Mouse (Mus musculus): ENCODE results near the gene Kpna2. TPM values are rescaled to one million over a fixed set of nuclear protein-coding genes. Genes with fewer than 3 reads are reported as not detected.

Kpna2 gene
- total and polyA plus RNA-seq, 2 experiments from 2014 or later = 82.8 to 92.7 TPM

DNA sequence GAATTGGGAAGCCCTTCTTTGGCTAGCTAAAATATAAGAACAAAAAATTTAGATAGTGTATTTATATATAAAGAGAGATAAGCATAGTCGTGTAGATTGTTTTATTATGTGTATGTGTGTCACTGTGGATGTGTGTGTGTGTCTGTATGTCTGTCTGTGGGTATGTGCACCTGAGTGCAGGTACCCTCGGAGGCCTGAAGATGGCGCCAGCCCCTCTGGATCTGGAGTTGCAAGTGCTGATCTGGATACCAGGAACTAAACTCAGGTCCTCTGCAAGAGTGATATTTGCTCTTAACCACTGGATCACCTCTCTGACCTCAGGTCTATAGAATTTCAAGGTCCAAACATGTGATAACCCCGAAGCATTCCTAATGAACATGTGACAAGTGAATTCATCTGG, 33.5 kb downstream of the Kpna2 start:
- Histone ChIP-seq H3K9ac (replicated peaks; ENCODE audit: low read length, poor library complexity, severe bottlenecking) (no peak overlapping the region), H3K36me3 (ENCODE audit: insufficient read depth, low read length) (no peaks in the 10 kb centered on the region), H3K27ac (ENCODE audit: low read depth, low read length) (no peak overlapping the region), H3K27me3 (ENCODE audit: insufficient read depth, low read length) (no peaks in the 10 kb centered on the region), H3K9me3 (ENCODE audit: low read length) (no peaks in the 10 kb centered on the region), H3K4me2 (ENCODE audit: low read depth, low read length, poor library complexity, severe bottlenecking) (no peak overlapping the region), H3K4me3 (ENCODE audit: low read depth, low read length) (no peak overlapping the region), H3K4me1 (ENCODE audit: insufficient read depth, low read length) (no peaks in the 10 kb centered on the region)
- no peak for TF ChIP-seq CTCF (IDR thresholded peaks at IDR 0.05)
- WGBS = 90% methylated on average over 4 of the region's 4 CpGs
- ATAC-seq (ENCODE audit: low FRiP score) (no peak), DNase-seq (ENCODE audit: low spot score) (no peak)

DNA sequence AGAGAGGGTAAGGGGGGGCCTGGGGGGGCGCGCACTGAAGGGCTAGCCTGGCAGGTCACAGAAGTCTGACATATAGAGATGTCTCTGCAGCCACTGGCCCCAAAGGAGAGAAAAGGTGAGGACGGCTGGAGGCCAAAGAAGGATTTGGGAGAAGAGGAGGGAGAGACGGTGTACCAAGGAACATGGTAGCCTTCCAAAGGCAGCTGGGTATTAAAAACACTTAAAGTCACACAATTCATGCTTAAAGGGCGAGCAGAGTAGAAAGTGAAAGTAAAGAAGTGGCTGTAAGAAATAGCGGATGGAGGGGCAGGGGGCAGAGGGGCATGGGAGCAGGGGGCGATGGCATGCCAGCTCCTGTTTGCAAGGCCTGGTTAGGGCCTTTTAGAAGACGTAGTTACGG, 37.0 kb downstream of the Kpna2 start:
- no peak overlapping the region for H3K27ac ChIP-seq (ENCODE audit: low read depth, low read length)
- H3K4me3 ChIP-seq (ENCODE audit: low read depth, low read length) = no peak overlapping the region
- no peak overlapping the region for H3K9ac ChIP-seq (replicated peaks; ENCODE audit: low read length, poor library complexity, severe bottlenecking)
- H3K4me2 ChIP-seq (ENCODE audit: low read depth, low read length, poor library complexity, severe bottlenecking) = no peak overlapping the region
- no peak for TF ChIP-seq CTCF (IDR thresholded peaks at IDR 0.05)
- no peaks in the 10 kb centered on the region for H3K27me3 ChIP-seq (ENCODE audit: insufficient read depth, low read length)
- H3K9me3 ChIP-seq (ENCODE audit: low read length) = no peaks in the 10 kb centered on the region
- WGBS = 83% methylated on average over 9 of the region's 9 CpGs
- ATAC-seq (ENCODE audit: low FRiP score) (no peak), DNase-seq (ENCODE audit: low spot score) (no peak)
- no peaks in the 10 kb centered on the region for H3K36me3 ChIP-seq (ENCODE audit: insufficient read depth, low read length)
- no peaks in the 10 kb centered on the region for H3K4me1 ChIP-seq (ENCODE audit: insufficient read depth, low read length)

DNA sequence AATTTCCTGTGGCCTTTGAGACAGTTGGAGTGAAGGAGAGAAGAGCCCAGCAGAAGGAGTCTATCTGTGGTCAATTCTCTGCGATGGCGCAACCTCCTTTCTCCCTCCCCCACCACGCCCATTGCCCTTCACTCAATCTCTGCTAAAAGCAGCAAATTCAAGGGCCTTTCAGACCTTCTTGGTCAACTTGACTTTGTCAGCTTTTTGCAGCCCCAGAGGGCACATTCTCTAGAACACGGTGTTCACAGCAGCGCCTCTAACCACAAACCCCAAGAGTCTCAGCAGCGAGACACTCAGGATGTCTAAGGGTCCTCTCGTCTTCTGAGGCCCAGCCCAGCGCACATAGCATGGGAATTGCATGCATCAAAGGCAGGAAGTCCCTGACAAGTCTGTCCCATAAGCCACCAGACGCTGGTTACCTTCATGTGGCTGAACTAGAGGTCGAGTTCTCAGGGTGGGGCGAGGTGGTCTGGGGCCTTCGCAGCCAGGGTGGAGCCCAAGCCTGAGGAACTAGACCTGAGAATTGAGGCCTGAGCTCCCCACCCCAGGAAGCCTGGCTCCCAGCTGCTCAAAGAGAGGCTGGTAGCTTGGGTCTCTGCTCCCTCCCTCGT, 37.8 kb downstream of the Kpna2 start:
- no peak for TF ChIP-seq CTCF (IDR thresholded peaks at IDR 0.05)
- WGBS = 76% methylated on average over 13 of the region's 13 CpGs
- no peak for ATAC-seq (ENCODE audit: low FRiP score)

DNA sequence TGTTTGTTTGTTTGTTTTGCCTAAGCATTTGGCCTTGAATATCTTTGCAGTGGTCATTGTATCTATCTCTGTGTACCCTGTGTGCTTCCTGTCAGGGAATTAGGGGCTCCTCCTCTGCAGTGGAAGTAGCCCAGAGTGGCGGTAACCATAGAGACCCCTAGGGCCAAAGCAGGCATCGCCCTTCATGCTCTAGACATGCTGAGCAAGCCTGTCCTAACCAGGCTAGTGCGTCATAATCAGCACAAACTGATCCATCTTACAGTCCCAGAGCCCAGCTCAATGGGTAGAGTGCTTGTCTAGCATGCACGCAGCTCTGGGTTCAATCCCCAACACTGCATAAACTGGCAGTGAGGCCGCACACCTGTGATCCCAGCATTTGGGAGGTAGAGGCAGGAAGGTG, 40.2 kb downstream of the Kpna2 start:
- no peak for TF ChIP-seq CTCF (IDR thresholded peaks at IDR 0.05)
- H3K9me3 ChIP-seq (ENCODE audit: low read length) = no peaks in the 10 kb centered on the region
- no peak for ATAC-seq (ENCODE audit: low FRiP score)
- H3K4me1 ChIP-seq (ENCODE audit: insufficient read depth, low read length) = no peaks in the 10 kb centered on the region
- no peaks in the 10 kb centered on the region for H3K27me3 ChIP-seq (ENCODE audit: insufficient read depth, low read length)
- no peak for DNase-seq (ENCODE audit: low spot score)
- H3K27ac ChIP-seq (ENCODE audit: low read depth, low read length) = no peak overlapping the region
- no peak overlapping the region for H3K9ac ChIP-seq (replicated peaks; ENCODE audit: low read length, poor library complexity, severe bottlenecking)
- H3K4me3 ChIP-seq (ENCODE audit: low read depth, low read length) = no peak overlapping the region
- H3K36me3 ChIP-seq (ENCODE audit: insufficient read depth, low read length) = no peaks in the 10 kb centered on the region
- WGBS = 80% methylated on average over 5 of the region's 5 CpGs
- H3K4me2 ChIP-seq (ENCODE audit: low read depth, low read length, poor library complexity, severe bottlenecking) = no peak overlapping the region

More for the DNA sequence above, 37.8 kb downstream of the Kpna2 start:
- H3K27ac ChIP-seq (ENCODE audit: low read depth, low read length) = no peak overlapping the region
- no peak overlapping the region for H3K4me2 ChIP-seq (ENCODE audit: low read depth, low read length, poor library complexity, severe bottlenecking)
- no peak overlapping the region for H3K9ac ChIP-seq (replicated peaks; ENCODE audit: low read length, poor library complexity, severe bottlenecking)
- no peak for DNase-seq (ENCODE audit: low spot score)
- no peaks in the 10 kb centered on the region for H3K27me3 ChIP-seq (ENCODE audit: insufficient read depth, low read length)
- no peaks in the 10 kb centered on the region for H3K36me3 ChIP-seq (ENCODE audit: insufficient read depth, low read length)
- H3K9me3 ChIP-seq (ENCODE audit: low read length) = no peaks in the 10 kb centered on the region
- no peaks in the 10 kb centered on the region for H3K4me1 ChIP-seq (ENCODE audit: insufficient read depth, low read length)
- H3K4me3 ChIP-seq (ENCODE audit: low read depth, low read length) = no peak overlapping the region

DNA sequence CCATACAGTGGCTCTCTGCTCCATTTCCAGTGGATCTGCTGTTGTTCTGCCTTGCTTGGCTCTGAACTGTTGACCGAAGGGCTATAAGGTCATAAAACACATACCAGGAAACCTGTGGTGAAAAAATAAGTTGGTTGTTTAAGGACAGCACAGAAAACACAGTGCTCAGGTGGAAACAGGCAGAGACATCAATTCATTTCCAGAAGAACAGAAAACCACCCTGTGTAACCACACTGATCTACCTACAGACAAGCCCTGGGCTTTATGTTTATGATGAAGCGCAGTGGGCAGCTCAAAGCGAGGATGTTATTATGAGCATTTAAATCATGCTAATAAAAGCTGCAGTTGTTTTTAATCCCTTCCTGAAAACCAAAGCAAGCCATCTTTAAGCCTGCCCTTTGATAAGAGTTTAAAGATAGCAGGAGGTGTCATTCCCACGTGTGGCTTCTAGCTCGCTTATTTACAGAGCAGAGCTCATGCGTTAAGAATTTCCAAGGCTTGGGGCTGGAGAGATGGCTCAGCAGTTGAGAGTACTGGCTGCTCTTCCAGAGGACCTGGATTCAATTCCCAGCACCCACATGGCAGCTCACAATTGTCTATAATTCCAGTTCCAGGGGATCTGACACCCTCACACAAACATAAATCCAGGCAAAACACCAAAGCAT, 40.8 kb downstream of the Kpna2 start:
- no peaks in the 10 kb centered on the region for H3K27me3 ChIP-seq (ENCODE audit: insufficient read depth, low read length)
- no peak for DNase-seq (ENCODE audit: low spot score)
- WGBS = 87% methylated on average over 6 of the region's 6 CpGs
- H3K36me3 ChIP-seq (ENCODE audit: insufficient read depth, low read length) = no peaks in the 10 kb centered on the region
- H3K9me3 ChIP-seq (ENCODE audit: low read length) = no peaks in the 10 kb centered on the region
- no peak for ATAC-seq (ENCODE audit: low FRiP score)
- no peaks in the 10 kb centered on the region for H3K4me1 ChIP-seq (ENCODE audit: insufficient read depth, low read length)
- H3K9ac ChIP-seq (replicated peaks; ENCODE audit: low read length, poor library complexity, severe bottlenecking) = no peak overlapping the region
- H3K27ac ChIP-seq (ENCODE audit: low read depth, low read length) = no peak overlapping the region
- H3K4me2 ChIP-seq (ENCODE audit: low read depth, low read length, poor library complexity, severe bottlenecking) = no peak overlapping the region
- no peak for TF ChIP-seq CTCF (IDR thresholded peaks at IDR 0.05)
- no peak overlapping the region for H3K4me3 ChIP-seq (ENCODE audit: low read depth, low read length)

DNA sequence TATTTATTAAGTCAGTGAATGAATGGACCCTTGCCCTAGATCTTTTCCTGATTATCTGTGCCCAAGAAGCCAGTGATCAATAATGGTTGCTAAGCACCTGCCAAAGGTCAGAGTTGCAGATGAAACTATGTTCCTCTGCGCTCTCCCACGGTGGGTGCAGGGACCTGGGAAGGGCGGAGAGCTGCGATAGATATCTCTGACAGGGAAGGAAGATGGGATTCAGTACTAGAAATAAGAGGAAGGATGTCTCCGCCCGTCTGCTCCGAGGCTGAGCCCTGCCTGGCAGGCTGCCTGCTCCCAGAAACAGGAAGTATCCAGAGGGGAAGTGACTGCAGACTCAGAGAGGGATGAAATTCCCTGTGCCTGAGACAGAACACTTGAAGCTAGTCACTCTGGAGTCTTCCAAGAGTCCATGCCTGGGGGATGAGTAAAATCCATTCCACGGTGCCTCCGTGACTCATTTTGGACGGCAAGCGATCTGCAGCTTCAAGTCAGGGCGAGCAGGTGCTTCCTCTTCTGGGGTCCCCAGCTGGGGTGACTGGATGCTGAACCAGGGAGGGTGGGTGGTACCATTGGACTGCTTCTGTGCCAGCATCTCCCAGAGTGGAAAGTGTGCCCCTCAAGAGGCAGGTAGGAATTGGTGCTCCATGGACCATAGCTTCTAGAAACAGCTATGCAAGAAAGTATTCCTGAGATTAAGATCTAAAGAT, 41.9 kb downstream of the Kpna2 start:
- Histone ChIP-seq H3K27me3 (ENCODE audit: insufficient read depth, low read length) (no peaks in the 10 kb centered on the region), H3K27ac (ENCODE audit: low read depth, low read length) (no peak overlapping the region), H3K4me2 (ENCODE audit: low read depth, low read length, poor library complexity, severe bottlenecking) (no peak overlapping the region), H3K36me3 (ENCODE audit: insufficient read depth, low read length) (no peaks in the 10 kb centered on the region), H3K9ac (replicated peaks; ENCODE audit: low read length, poor library complexity, severe bottlenecking) (no peak overlapping the region), H3K9me3 (ENCODE audit: low read length) (no peaks in the 10 kb centered on the region), H3K4me1 (ENCODE audit: insufficient read depth, low read length) (no peaks in the 10 kb centered on the region), H3K4me3 (ENCODE audit: low read depth, low read length) (no peak overlapping the region)
- ATAC-seq (ENCODE audit: low FRiP score) (no peak), DNase-seq (ENCODE audit: low spot score) (no peak)
- no peak for TF ChIP-seq CTCF (IDR thresholded peaks at IDR 0.05)
- WGBS = 82% methylated on average over 12 of the region's 12 CpGs
